Mouse (Mus musculus) left cerebral cortex, adult 2 months (tissue): ENCODE results near the gene Gngt2. TPM values are rescaled to one million over a fixed set of nuclear protein-coding genes. Genes with fewer than 3 reads are reported as not detected.

Experiments used
- DNase-seq, 2 experiments: peaks; one replicate each; pipeline ENCODE4 v3.0.0; 2021 to 2022; ENCODE audit warnings: low spot score in 2 of 2, mixed read lengths in 1 of 2; ENCODE audit errors: extremely low spot score in 1 of 2
- H3K27ac ChIP-seq: fragments of 200-600 bp; 2 replicates; pipeline ENCODE4 v1.8.1; 2022
- H3K4me3 ChIP-seq: fragments of 200-600 bp; 2 replicates; pipeline ENCODE4 v1.8.1; 2022
- CTCF ChIP-seq: fragments of 200-600 bp; IDR thresholded peaks from 2 replicates; pipeline ENCODE4 v1.8.1; 2022; ENCODE audit warnings: antibody characterized with exemption, mild to moderate bottlenecking, moderate library complexity
- intact Hi-C: fragments of 180-260 bp; cut with DNase I; formaldehyde crosslinking; loops from one replicate; pipeline ENCODE4 v1.15.1; 2025
- total RNA-seq, 2 experiments: library from RNA; stranded (reverse); gene quantifications; 2 replicates each; pipeline ENCODE4 v1.2.3; 2021

The Gngt2 gene
- total RNA-seq, 2 experiments from 2014 or later = 2.3 to 3.3 TPM

- intact Hi-C loops = no loop called here
- H3K4me3 ChIP-seq = no peak overlapping the region
- no peak; the same call in none of the 2 replicates for TF ChIP-seq CTCF
- 0 out of 2 replicates have a peak overlapping the region, but pooled peaks have one; percentile 17 for H3K27ac ChIP-seq
- no peak for DNase-seq
These were observed 2.0 kb upstream of the Gngt2 start for GRCm38 (mm10) chr11:95834742-95835710.

DNA sequence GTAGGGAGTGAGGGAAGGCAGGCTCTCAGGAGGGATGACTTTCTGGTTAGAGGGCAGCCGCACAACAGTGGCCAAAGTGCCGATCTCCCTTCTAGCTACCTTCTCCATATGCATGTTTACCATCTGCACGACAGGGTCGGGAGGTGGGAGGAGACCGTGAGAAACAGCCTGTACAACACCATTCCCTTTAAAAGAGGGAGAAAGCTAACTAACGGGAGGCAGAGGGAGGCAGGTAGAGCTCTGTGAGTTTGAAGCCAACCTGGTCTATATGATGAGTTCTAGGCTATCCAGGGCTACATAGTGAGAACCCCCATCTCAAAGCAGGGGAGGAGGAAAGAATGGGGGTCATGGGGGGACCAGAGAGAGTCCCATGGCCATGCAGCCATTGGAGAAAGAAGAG is 1.2 kb upstream of the Gngt2 start:
- Histone ChIP-seq H3K27ac (no peak overlapping the region), H3K4me3 (no peak overlapping the region)
- intact Hi-C loops = no loop called here
- no peak for TF ChIP-seq CTCF
- DNase-seq = no peak

GRCm38 (mm10) chr11:95836433-95836832 is 583 bp upstream of the Gngt2 start:
- TF ChIP-seq CTCF = no peak
- 0 out of 2 replicates have a peak overlapping the region, but pooled peaks have one; percentile 32 for H3K27ac ChIP-seq
- intact Hi-C loops = no loop called here
- DNase-seq = no peak
- H3K4me3 ChIP-seq = no peak overlapping the region

DNA sequence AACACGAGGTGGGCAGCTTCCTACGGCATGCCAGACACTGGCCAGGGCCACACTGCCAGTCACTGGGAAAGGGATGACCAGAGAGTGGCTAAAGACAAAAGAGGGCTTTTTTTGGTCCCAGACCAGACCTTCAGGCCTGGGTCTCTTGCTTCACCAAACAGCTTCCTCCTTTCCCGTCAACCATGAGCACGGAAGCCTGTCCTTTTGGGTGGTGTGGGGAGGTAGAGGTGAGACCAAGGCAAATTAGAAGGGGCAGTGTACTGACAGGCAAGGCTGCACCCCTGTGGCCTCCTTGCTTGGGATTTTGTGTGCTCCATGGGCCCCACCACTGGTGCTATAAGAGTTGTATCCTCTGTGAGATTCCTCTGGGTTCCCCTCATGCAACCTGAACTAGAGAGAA is 1.6 kb downstream of the Gngt2 start:
- Histone ChIP-seq H3K4me3 (no peak overlapping the region), H3K27ac (no peak overlapping the region)
- intact Hi-C loops = no loop called here
- no peak for TF ChIP-seq CTCF
- no peak for DNase-seq

DNA sequence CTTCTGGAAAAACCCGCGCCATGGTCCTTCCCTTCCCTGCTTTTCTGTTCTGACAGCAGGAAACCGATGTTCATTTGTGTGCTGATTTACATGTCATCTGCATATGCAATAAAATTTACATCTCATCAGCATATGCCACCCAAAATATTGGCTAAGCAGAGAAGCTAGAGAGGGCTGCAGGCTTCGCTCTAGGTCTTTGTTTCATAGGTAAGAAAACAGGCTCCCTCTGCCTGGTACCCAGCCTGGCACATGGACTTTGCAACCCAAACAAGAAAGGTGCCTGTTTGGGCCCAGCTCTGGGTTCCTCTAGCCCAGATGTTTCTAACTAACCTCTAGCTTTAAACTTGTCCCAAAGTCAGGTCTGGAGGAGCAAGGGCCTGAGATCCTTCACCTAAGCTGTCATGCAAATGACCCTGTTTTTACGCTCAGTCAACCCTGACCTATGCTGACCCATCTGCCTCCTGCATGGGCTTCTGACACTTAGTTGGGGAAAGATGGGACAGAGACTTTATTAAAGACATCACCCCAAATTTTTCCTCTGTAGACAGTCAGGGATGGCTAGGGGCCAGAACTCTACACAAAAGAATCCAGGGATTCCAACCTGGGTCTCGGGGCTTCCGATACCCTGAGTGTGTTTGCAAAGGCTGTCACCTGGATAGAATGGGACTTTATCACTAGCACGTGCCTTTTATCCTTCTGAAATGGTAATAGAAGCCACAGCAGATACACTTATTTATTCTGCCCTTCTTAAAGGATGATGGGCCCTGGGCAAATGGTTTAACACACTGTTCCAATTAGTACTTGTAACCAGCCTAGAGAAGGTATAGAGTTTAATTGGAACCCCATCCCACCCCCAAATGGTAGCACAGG is 2.2 kb downstream of the Gngt2 start:
- intact Hi-C loops = no loop called here
- no peak overlapping the region for H3K27ac ChIP-seq
- no peak overlapping the region for H3K4me3 ChIP-seq
- no peak for TF ChIP-seq CTCF
- no peak for DNase-seq

- intact Hi-C loops = no loop called here
- TF ChIP-seq CTCF = no peak
- Histone ChIP-seq H3K4me3 (no peak overlapping the region), H3K27ac (no peak overlapping the region)
- no peak for DNase-seq
These were observed 3.9 kb downstream of the Gngt2 start for GRCm38 (mm10) chr11:95840694-95841497.

- TF ChIP-seq CTCF = no peak
- Histone ChIP-seq H3K4me3 (no peak overlapping the region), H3K27ac (no peak overlapping the region)
- intact Hi-C loops = no loop called here
- no peak for DNase-seq
These were observed 4.4 kb downstream of the Gngt2 start for GRCm38 (mm10) chr11:95841498-95841830.

GRCm38 (mm10) chr11:95842074-95842681 is 5.2 kb downstream of the Gngt2 start, which contains the start of gene Abi3:
TSS of gene Abi3 (minus strand) at chr11:95842476.
- no peak for DNase-seq
- no peak for TF ChIP-seq CTCF
- Histone ChIP-seq H3K27ac (no peak within 1 kb of the TSS), H3K4me3 (0 out of 2 replicates have a peak within 1 kb of the TSS, but pooled peaks have one; percentile 5)
- intact Hi-C loops = no loop called here

- intact Hi-C loops = no loop called here
- H3K27ac ChIP-seq = no peak overlapping the region
- DNase-seq = no peak
- no peak overlapping the region for H3K4me3 ChIP-seq
- no peak for TF ChIP-seq CTCF
These were observed 5.9 kb downstream of the Gngt2 start for GRCm38 (mm10) chr11:95842953-95843352.

DNA sequence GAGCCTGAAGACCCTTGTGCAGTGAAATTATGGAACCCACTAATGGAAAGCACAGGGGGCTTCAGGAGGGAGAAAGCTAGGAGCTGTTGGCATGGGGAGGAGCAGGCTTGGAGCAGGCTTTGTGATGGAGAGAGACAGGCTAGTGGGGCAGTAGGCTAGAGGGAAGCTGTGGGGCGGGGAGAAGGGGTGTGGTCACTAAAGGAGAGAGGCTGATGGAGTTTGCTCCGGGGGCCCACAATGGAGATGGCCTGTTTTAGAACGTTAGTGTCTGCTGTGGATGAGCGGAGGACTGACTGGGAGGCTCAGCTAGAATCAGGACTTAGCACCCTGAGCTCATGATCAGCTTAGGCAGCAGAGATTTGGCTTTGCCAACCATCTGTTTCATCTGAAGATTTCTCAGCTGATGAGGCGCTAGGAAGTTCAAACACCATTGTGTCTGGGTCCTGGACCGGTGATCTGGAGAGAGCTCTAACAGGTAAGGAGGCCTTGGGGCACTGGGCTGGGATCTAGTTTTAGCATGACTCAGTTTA is 6.5 kb downstream of the Gngt2 start:
- H3K27ac ChIP-seq = no peak overlapping the region
- DNase-seq = no peak
- no peak for TF ChIP-seq CTCF
- intact Hi-C loops = no loop called here
- H3K4me3 ChIP-seq = no peak overlapping the region

- Histone ChIP-seq H3K4me3 (no peak overlapping the region), H3K27ac (no peak overlapping the region)
- no peak for TF ChIP-seq CTCF
- DNase-seq = no peak
- intact Hi-C loops = no loop called here
These were observed 7.9 kb downstream of the Gngt2 start for GRCm38 (mm10) chr11:95844935-95845334.
